Mouse (Mus musculus) thymus, postnatal 10 days (tissue): ENCODE measurements at regions not wholly inside any gene's neighbourhood (a gene's known extent, or its start where the extent isn't known, plus 50 kb on each side); places are given as distances from the start of the nearest gene placed in this dataset.
"Not testable (repeated sequence)": the region's sequence is repeated elsewhere in the genome, so short reads cannot be mapped to it uniquely, and the experiment has no call there.

Experiments
- DNase-seq, 2 experiments: peaks; one replicate each; pipeline ENCODE4 v3.0.0; 2021; ENCODE audit warnings: low spot score in 2 of 2

DNA sequence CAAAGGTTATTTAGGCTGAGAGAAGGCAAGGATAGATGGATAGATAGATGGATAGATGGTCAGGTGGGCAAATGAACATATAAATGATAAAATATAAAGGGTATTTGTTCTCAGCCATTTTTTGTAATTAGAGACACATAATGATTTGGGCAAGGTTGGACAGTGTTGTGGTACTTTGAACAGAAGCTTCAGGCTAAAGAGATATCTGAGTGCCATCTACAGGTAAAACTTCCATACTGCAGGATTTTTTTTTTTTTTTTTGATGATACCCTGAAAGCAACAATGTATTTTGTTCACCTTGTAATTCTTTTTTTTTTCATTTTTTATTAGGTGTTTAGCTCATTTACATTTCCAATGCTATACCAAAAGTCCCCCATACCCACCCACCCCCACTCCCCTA lies 110.1 kb upstream of the Trabd2b start:
- DNase-seq = no peak

- not testable (repeated sequence) for DNase-seq
Observed at GRCm38 (mm10) chr4:114298517-114298916, 108.0 kb upstream of the Trabd2b start.

DNA sequence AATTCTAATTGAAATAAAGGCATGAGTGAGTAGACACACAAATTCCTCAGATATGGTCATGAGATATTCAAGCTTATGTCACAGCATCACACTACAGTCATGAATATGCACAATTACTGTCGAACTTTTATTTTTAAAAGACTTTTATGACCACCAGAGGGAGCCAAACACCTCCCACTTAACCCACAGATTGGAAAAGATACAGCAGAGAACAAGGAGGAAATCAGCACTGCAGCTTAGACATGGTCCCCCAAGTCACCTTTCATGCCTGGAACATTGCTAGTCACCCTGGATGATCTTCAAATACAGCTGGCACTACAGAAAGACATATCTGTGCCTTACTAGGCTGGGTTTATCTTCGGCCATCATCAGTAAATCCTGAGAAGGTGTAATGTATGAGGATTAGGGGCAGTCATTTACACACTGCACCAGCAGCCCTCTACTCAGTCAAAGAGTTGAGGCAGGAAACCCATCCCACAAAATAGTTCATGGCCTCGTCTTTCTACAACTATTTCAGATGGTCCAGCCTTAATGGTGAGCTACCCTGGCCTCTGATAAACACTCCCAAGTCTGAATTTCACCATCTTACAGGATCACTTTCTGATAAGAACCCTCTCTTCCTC lies 106.0 kb upstream of the Trabd2b start:
- DNase-seq = peak in 1 of 2 experiments; percentile 8

DNA sequence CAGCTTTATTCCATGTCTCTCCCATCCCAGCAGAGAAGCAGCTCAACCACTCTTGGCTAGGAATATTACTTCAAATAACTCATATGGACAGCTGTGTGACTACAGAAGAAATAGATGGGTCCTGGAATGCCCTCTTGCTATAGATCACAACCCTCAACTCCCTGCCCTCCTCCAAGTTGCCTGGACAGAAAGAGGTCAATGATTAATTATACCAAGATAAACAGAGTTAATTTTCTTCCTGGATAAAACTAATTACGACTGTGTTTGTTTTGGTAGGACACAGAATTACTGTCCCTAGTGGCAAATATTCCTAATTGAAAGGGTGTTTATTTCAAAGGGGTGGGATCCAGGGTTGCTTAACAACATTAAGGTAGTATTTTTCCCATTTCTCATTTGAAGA lies 101.9 kb upstream of the Trabd2b start:
- DNase-seq = no peak

DNA sequence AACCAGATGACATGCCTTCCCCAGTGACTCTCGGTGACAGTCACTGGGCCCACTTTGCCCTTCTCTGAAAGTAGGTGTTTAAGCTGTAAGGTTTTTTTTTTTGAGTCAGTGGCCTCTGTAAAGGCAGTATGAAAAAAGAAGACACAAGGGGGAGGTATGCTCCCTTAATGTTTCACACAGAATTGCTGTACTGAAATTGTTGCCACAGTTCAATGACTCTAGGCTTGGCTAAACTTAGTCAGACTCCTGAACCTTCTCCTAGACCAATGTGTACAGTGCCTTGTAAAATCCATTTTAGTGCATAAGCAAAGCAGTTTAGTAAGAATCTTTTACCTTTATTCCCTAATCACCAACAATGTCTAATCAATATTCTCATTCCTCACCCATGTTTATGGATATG lies 99.0 kb upstream of the Trabd2b start:
- no peak for DNase-seq

- DNase-seq = peak in 1 of 2 experiments; percentile 11
Observed at GRCm38 (mm10) chr4:114308518-114308917, 98.0 kb upstream of the Trabd2b start.

- DNase-seq = no peak
Observed at GRCm38 (mm10) chr4:114315051-114315450, 91.5 kb upstream of the Trabd2b start.

DNA sequence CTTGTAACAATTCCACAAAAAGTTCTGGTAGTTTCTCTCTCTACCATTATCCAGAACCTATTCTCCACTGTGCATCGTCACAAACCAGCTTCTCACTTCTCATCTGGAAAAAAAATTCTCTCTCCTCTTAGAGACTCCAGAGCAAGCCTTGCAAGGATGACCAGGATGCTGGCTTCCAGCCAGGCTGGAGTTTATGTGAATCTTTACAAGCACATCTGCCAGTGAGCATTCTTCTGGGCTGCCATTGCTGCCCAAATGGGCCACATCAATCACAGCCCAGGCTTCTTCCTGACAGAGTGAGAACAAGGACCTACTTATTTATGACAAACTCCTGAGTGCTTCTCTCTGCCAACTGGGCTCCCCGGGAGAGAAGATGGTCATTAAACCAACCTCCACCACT lies 91.0 kb upstream of the Trabd2b start:
- DNase-seq = no peak

GRCm38 (mm10) chr4:114317076-114317475 lies 89.4 kb upstream of the Trabd2b start:
- DNase-seq = no peak

- DNase-seq = no peak
Observed at GRCm38 (mm10) chr4:114320076-114320475, 86.4 kb upstream of the Trabd2b start.

GRCm38 (mm10) chr4:114321516-114322339 lies 84.8 kb upstream of the Trabd2b start:
- DNase-seq = no peak

- no peak for DNase-seq
Observed at GRCm38 (mm10) chr4:114329978-114330377, 76.5 kb upstream of the Trabd2b start.

DNA sequence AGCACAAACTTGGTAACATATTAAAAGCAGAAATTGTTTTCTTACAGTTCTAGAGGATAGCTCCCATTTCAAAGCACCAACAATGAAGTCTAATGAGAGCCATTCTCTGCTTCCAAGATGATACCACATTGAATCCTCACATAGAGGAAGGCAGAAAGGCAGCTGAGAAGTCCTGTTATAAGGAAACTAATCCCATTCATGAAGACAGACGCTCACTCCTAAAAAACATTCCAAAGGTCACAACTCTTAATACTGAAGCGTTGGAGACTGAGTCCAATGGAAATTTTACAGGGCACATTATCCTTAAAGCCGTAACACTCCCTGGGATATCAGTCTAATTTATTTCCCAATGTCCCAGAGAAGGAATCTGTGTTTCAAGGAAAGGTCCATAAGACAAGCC lies 75.4 kb upstream of the Trabd2b start:
- DNase-seq = no peak

DNA sequence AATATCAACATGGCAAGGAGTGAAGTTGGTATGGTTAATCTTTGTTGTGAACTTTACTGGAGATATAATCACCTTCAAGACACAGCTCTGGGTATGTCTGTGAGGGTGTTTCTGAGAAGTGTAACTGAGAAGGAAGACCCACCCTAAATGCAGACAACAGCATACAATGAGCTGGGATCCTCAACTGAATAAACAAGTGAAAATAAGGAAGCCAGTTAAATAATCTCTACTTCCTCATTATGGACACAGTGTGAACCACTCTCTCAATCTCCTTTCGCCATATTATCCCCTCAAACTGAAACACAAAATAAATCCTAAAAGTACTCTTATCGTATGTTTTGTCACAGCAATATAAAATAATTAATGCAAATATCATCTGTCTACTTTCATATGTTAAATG lies 71.7 kb upstream of the Trabd2b start:
- no peak for DNase-seq

DNA sequence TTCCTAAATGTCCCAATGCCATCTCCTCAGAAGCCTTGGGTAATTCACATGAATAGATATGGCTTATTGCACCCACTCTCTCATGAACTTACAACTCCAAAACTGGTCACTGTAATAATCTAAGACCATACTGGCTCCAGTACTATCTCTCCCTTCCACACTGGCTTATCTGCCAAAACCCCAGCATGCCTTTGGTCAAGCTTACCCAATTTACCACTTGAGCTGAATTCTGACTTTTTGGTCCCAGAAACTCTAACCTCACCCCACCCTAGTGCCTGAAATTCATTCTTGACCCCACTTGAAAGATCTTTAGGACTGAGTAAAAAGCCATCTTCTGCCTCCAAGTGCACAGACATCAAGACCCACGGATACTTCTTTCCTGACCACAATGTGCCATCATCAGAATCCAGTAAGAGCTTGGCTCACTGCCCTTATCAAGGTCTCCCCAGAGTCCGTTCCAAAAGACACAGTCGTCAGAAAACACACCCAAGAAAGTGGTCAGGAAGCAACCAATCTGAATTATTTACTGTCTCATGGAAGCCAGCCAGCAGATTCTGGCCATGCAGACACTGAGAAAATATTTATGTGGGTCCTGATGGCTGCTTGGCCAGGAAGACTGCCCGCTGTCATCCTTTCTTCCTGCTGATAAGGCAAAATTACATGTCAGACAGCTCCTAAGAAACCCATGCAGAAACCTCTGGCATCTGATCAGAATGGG lies 70.3 kb upstream of the Trabd2b start:
- DNase-seq = no peak

DNA sequence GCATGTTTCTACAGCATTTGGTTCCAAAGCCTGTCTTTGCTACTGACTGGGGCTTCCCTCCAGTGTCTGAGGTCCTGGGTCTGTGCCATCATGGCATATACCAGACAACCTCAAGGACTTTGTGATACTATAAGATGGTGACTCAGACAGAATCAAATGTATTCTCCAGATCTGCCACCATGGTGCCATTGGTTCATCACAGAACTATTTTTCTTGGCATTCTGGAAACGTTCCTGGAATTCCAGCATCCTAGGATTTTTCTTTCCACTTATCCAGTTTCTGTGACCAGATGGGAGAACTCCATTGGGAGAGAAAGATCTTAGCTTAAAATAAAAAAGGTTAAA lies 69.8 kb upstream of the Trabd2b start:
- no peak for DNase-seq

DNA sequence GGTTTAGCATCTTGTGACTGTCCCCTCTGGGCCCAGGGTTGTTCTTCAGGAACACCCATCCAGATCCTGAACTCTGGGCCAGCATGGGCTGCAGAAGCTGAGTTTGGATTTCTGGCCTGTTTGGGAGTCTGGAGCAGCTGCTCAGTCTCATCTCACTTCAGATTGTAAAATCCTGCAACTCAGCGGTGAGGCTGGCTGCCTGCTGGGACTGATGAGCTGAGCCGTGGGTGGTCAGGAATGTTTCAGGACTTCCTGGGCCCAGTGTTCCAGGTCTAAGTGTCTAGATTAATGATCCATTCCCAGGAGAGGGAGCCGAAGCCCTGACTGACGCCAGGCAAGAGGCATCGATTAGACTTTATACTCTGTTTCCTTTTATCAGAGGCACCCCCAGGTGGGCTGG lies 66.7 kb upstream of the Trabd2b start:
- DNase-seq = no peak

DNA sequence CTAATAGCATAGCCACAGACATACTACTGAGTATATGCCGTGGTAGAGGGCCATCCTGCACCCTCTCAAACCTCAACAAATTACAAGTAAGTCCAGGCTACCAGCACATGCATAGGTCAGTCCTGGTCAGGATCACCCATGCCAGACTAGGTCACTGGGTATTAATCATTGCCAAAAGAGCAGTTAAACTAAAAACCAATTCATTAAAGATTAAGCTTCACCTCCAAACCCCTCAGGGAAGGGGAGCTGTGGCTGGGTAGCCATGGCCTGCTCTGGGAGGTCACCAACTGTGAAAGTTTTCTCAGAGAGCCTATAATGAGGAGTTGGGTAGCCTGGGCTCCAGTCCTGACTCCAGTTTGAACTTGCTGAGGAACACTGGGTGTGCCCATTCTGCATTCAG lies 61.4 kb upstream of the Trabd2b start:
- no peak for DNase-seq

DNA sequence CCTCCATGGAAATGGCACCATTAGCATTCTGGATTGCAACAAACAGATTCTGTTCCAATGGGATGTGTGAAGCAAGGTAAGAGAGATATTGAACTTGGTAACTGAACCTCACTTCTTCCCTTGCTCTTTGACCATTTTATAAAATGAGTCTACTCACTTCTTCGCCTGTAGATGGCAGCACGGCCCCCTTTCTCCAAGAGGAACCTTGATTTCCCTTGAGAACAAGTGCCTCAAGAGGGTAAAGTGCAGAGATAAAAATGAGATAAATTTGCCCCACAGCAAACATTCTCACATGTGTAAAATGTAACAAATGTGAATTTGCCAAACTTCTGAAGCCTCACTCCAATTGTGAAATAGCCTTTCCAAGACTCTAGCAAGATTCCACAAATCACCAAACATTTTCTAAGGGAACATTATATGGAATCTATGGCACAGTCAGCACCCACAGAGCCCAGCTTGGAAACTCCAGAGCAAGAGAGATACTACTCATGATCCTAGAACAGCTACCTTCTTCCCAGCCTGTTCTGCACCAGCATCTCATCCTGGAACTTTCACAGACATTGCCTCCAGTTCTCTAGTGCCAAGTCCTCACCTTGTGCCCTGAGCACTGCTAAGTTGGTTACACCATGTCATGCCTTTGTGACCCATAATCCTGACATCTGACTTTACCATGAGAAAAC lies 60.3 kb upstream of the Trabd2b start:
- DNase-seq = peak in 1 of 2 experiments; percentile 7

GRCm38 (mm10) chr4:114346884-114347283 lies 59.6 kb upstream of the Trabd2b start:
- DNase-seq = no peak

DNA sequence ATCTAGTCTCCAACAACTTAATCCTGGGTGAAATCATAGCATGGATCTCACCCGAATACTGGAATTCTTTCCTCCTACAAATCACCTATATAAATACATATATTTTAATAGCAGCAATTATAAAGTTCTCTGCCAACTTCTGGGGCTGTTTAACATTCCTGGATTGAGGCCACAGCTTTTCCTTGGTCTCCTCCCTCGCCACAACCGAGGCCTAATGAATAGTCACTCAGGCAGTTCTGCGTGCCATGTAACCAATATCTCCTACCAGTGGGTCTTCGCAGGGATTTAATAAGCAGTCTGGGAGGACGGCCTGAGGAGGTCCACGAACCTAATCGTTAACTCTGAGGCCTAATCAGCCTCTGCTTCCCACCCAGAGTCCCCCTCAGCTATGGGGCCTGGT lies 56.9 kb upstream of the Trabd2b start:
- no peak for DNase-seq

- no peak for DNase-seq
Observed at GRCm38 (mm10) chr4:114351282-114351681, 55.2 kb upstream of the Trabd2b start.
